Mouse (Mus musculus): ENCODE measurements around the gene Atp6v0b. TPM values are rescaled to one million over a fixed set of nuclear protein-coding genes. Genes with fewer than 3 reads are reported as not detected.

Gene Atp6v0b
- polyA plus RNA-seq, 1 experiment from 2014 or later, result 236 TPM

DNA sequence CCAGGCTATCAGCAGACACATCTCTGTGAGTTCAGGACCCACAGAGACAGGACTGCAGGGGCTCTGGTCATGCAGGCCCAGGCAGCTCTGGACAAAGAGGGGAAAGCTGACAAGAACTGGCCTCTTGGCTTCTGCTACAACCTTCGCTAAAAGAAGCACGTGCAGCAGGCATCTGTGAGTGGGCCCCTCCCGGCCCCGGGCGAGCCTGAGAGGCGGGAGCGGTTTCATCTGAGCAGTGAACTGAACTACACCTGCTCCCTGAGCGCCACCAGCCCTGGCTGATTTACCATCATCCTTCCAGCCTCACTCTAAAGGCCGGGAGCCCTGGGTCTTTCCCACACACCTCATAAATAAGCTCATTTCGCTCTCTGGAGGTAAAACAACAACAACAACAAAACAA is 8.8 kb downstream of the Atp6v0b start:
- no peak for TF ChIP-seq CTCF (IDR thresholded peaks at IDR 0.05)
- H3K27me3 ChIP-seq, result no peaks in the 10 kb centered on the region
- ChIA-PET CTCF (interaction anchor here (1.2 to 1.5 kb wide), 3 partner anchors 12 to 20 kb away, joined by 3 to 4 read pairs (median 3); no protein-coding TSS in a partner anchor), POLR2A (no interaction called here)
- no peak for ATAC-seq
- DNase-seq (ENCODE audit: low read depth, low spot score), result no peak
- in situ Hi-C loops (cut with MboI; ENCODE audit: low pct_unique_long_range_greater_than_20kb), result no loop called here

GRCm38 (mm10) chr4:117873615-117874014 is 13.5 kb downstream of the Atp6v0b start:
- ChIA-PET POLR2A (no interaction called here), CTCF (interaction anchor here (1.0 kb wide), 1 partner anchor 15 kb away, joined by 3 read pairs; no protein-coding TSS in a partner anchor)
- in situ Hi-C loops (cut with MboI; ENCODE audit: low pct_unique_long_range_greater_than_20kb), result no loop called here
- no peak for ATAC-seq
- no peak for DNase-seq (ENCODE audit: low read depth, low spot score)
- no peaks in the 10 kb centered on the region for H3K27me3 ChIP-seq
- TF ChIP-seq CTCF (IDR thresholded peaks at IDR 0.05), result no peak

GRCm38 (mm10) chr4:117872471-117872886 is 14.7 kb downstream of the Atp6v0b start, which contains the start of gene Ccdc24:
Ccdc24 (minus strand) TSS chr4:117872557.
- POLR2A ChIA-PET, result no interaction called here
- DNase-seq (ENCODE audit: low read depth, low spot score) (no peak), ATAC-seq (no peak)
- no peak for TF ChIP-seq CTCF (IDR thresholded peaks at IDR 0.05)
- CTCF ChIA-PET, result no interaction called here
- in situ Hi-C loops (cut with MboI; ENCODE audit: low pct_unique_long_range_greater_than_20kb), result no loop called here
- H3K27me3 ChIP-seq, result no peaks in the 10 kb centered on the region

- POLR2A ChIA-PET, result interaction anchor here (0.6 kb wide), 1 partner anchor 256 kb away, joined by 3 read pairs; no protein-coding TSS in a partner anchor
- in situ Hi-C loops (cut with MboI; ENCODE audit: low pct_unique_long_range_greater_than_20kb), result no loop called here
- no peaks in the 10 kb centered on the region for H3K27me3 ChIP-seq
- CTCF ChIA-PET, result interaction anchor here (1.0 kb wide), 1 partner anchor 17 kb away, joined by 3 read pairs; no protein-coding TSS in a partner anchor
- no peak for TF ChIP-seq CTCF (IDR thresholded peaks at IDR 0.05)
- no peak for ATAC-seq
- no peak for DNase-seq (ENCODE audit: low read depth, low spot score)
These were observed 15.3 kb downstream of the Atp6v0b start for GRCm38 (mm10) chr4:117871787-117872186.

DNA sequence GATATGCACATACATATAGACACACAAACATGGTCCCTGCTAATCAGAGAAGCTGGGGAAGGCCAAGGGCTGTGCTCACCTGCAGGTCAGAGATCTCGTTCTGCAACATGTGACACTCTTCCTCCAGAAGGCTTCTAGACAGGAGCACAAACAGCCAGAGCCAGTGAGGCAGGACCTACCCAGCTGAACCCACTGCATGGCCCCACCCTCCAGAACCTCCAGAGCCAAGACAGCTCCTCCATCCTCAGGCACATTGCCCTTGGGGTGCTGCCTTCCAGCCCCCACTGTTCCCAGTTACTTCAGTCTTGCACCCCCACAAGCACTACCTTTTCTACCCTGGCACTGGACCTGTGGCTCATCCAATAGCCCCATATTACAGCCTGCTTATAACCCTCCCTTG is 16.7 kb downstream of the Atp6v0b start:
- ChIA-PET CTCF (interaction anchor here (1.6 kb wide), 1 partner anchor 11 kb away, joined by 7 read pairs; no protein-coding TSS in a partner anchor), POLR2A (no interaction called here)
- TF ChIP-seq CTCF (IDR thresholded peaks at IDR 0.05), result no peak
- in situ Hi-C loops (cut with MboI; ENCODE audit: low pct_unique_long_range_greater_than_20kb), result no loop called here
- no peak for ATAC-seq
- H3K27me3 ChIP-seq, result no peaks in the 10 kb centered on the region
- DNase-seq (ENCODE audit: low read depth, low spot score), result no peak

- POLR2A ChIA-PET, result no interaction called here
- no peak for DNase-seq (ENCODE audit: low read depth, low spot score)
- in situ Hi-C loops (cut with MboI; ENCODE audit: low pct_unique_long_range_greater_than_20kb), result no loop called here
- ATAC-seq, result no peak
- no peaks in the 10 kb centered on the region for H3K27me3 ChIP-seq
- CTCF ChIA-PET, result interaction anchor here (1.6 kb wide), 1 partner anchor 10 kb away, joined by 7 read pairs; no protein-coding TSS in a partner anchor
- no peak for TF ChIP-seq CTCF (IDR thresholded peaks at IDR 0.05)
These were observed 17.8 kb downstream of the Atp6v0b start for GRCm38 (mm10) chr4:117869317-117869716.

DNA sequence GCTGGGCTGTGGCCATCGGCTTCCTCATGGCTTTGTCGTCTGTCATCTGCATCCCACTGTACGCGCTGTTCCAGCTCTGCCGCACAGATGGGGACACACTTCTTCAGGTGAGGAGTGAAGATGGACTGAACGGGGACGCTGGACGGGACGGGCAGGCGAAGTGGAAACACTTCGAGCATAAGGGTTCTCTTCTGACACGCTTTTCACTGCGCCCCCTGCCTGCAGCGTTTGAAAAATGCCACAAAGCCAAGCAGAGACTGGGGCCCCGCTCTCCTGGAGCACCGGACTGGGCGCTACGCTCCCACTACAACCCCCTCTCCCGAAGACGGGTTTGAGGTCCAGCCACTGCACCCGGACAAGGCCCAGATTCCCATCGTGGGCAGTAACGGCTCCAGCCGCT is 19.3 kb downstream of the Atp6v0b start:
- CTCF ChIA-PET, result interaction anchor here (1.8 kb wide), 1 partner anchor 10 kb away, joined by 3 read pairs; no protein-coding TSS in a partner anchor
- POLR2A ChIA-PET, result no interaction called here
- no peak for ATAC-seq
- no peak for DNase-seq (ENCODE audit: low read depth, low spot score)
- TF ChIP-seq CTCF (IDR thresholded peaks at IDR 0.05), result no peak
- in situ Hi-C loops (cut with MboI; ENCODE audit: low pct_unique_long_range_greater_than_20kb), result no loop called here
- no peaks in the 10 kb centered on the region for H3K27me3 ChIP-seq

- POLR2A ChIA-PET, result interaction anchor here (1.3 kb wide), 1 partner anchor 10 kb away, joined by 3 read pairs; no protein-coding TSS in a partner anchor
- CTCF ChIA-PET, result interaction anchor here (0.7 to 1.8 kb wide), 2 partner anchors 11 to 35 kb away, joined by 3 read pairs; no protein-coding TSS in a partner anchor
- in situ Hi-C loops (cut with MboI; ENCODE audit: low pct_unique_long_range_greater_than_20kb), result no loop called here
- no peak for TF ChIP-seq CTCF (IDR thresholded peaks at IDR 0.05)
- DNase-seq (ENCODE audit: low read depth, low spot score) (no peak), ATAC-seq (no peak)
- no peaks in the 10 kb centered on the region for H3K27me3 ChIP-seq
These were observed 20.1 kb downstream of the Atp6v0b start for GRCm38 (mm10) chr4:117867000-117867399.

GRCm38 (mm10) chr4:117866083-117866482 is 21.1 kb downstream of the Atp6v0b start:
- in situ Hi-C loops (cut with MboI; ENCODE audit: low pct_unique_long_range_greater_than_20kb), result no loop called here
- ATAC-seq, result peak; percentile 66
- DNase-seq (ENCODE audit: low read depth, low spot score), result peak; percentile 55
- no peaks in the 10 kb centered on the region for H3K27me3 ChIP-seq
- no peak for TF ChIP-seq CTCF (IDR thresholded peaks at IDR 0.05)
- POLR2A ChIA-PET, result interaction anchor here (0.6 to 1.3 kb wide), 2 partner anchors 11 to 137 kb away, joined by 3 read pairs; no protein-coding TSS in a partner anchor
- CTCF ChIA-PET, result interaction anchor here (1.8 kb wide), 1 partner anchor 12 kb away, joined by 3 read pairs; no protein-coding TSS in a partner anchor

GRCm38 (mm10) chr4:117862823-117863222 is 24.3 kb downstream of the Atp6v0b start:
- DNase-seq (ENCODE audit: low read depth, low spot score) (no peak), ATAC-seq (no peak)
- ChIA-PET POLR2A (no interaction called here), CTCF (interaction anchor here (1.4 kb wide), 1 partner anchor 221 kb away, joined by 4 read pairs; no protein-coding TSS in a partner anchor)
- H3K27me3 ChIP-seq, result no peaks in the 10 kb centered on the region
- in situ Hi-C loops (cut with MboI; ENCODE audit: low pct_unique_long_range_greater_than_20kb), result no loop called here
- no peak for TF ChIP-seq CTCF (IDR thresholded peaks at IDR 0.05)

DNA sequence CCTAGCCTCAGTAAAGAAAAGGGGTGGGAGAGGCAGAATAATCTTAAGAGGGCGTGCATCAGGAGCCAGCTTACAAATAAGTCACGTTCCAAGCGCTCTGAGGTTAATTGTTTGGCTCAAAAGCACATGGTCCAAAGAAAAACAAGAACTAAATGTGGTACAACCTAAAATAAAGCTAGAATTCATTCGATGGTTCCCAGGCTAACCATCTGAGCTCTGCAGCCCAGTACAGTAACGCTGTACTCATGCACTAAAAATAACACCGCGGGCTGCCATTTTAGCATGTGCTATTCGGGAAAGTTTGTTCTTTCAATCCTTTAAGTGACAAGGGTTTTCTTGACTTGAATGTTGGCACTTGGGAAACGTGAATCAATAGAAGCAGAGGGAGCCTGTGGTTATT is 26.6 kb downstream of the Atp6v0b start:
- CTCF ChIA-PET, result interaction anchor here (1.2 to 1.9 kb wide), 2 partner anchors 18 to 223 kb away, joined by 3 to 4 read pairs; no protein-coding TSS in a partner anchor
- no peaks in the 10 kb centered on the region for H3K27me3 ChIP-seq
- in situ Hi-C loops (cut with MboI; ENCODE audit: low pct_unique_long_range_greater_than_20kb), result no loop called here
- POLR2A ChIA-PET, result no interaction called here
- ATAC-seq, result no peak
- no peak for DNase-seq (ENCODE audit: low read depth, low spot score)
- no peak for TF ChIP-seq CTCF (IDR thresholded peaks at IDR 0.05)

Data from Patski (cell line).